Mouse (Mus musculus) frontal cortex, adult 2 months (tissue): ENCODE results near the gene Mum1. TPM values are rescaled to one million over a fixed set of nuclear protein-coding genes. Genes with fewer than 3 reads are reported as not detected.

Experiments
- DNase-seq, 2 experiments: peaks; one replicate each; pipeline ENCODE4 v3.0.0; 2022; ENCODE audit warnings: low spot score in 1 of 2; ENCODE audit errors: extremely low spot score in 1 of 2
- polyA plus RNA-seq: library from polyadenylated mRNA; depleted of rRNA; stranded (reverse); fragments of >200 nt; gene quantifications from 2 replicates; pipeline ENCODE4 v1.2.3, GENCODE M21; 2012

Gene Mum1
- polyA plus RNA-seq, 1 experiment = 37.9 TPM

- DNase-seq = peak; percentile 93 to 99
Observed at GRCm38 (mm10) chr10:80248971-80249640, 22.9 kb downstream of the Mum1 start, which contains the start of gene Ndufs7. Gene Ndufs7 (plus strand): TSS chr10:80249121.

GRCm38 (mm10) chr10:80250059-80250458 lies 23.8 kb downstream of the Mum1 start:
- no peak for DNase-seq

GRCm38 (mm10) chr10:80250573-80250972 lies 24.3 kb downstream of the Mum1 start:
- DNase-seq = no peak

GRCm38 (mm10) chr10:80252011-80252410 lies 25.8 kb downstream of the Mum1 start:
- no peak for DNase-seq

- DNase-seq = no peak
Observed at GRCm38 (mm10) chr10:80252493-80253274, 26.4 kb downstream of the Mum1 start.

- no peak for DNase-seq
Observed at GRCm38 (mm10) chr10:80253551-80253950, 27.3 kb downstream of the Mum1 start.

GRCm38 (mm10) chr10:80254331-80255297 lies 28.4 kb downstream of the Mum1 start:
- DNase-seq = no peak

GRCm38 (mm10) chr10:80255881-80256535 lies 29.8 kb downstream of the Mum1 start:
- DNase-seq = no peak

GRCm38 (mm10) chr10:80257936-80258335 lies 31.7 kb downstream of the Mum1 start:
- DNase-seq = no peak

GRCm38 (mm10) chr10:80258752-80259462 lies 32.7 kb downstream of the Mum1 start:
- no peak for DNase-seq

GRCm38 (mm10) chr10:80259463-80259805 lies 33.2 kb downstream of the Mum1 start:
- DNase-seq = no peak

GRCm38 (mm10) chr10:80259861-80260641 lies 33.8 kb downstream of the Mum1 start:
- peak; percentile 72 to 79 for DNase-seq

GRCm38 (mm10) chr10:80260642-80261584 lies 34.7 kb downstream of the Mum1 start, which contains the start of the genes Gamt and Dazap1:
Gene Gamt (minus strand): TSS chr10:80261012.
Gene Dazap1 (plus strand): TSS chr10:80261486.
- peak; percentile 81 to 93 for DNase-seq

- peak; percentile 86 to 89 for DNase-seq
Observed at GRCm38 (mm10) chr10:80261585-80261968, 35.3 kb downstream of the Mum1 start.

GRCm38 (mm10) chr10:80262169-80262568 lies 35.9 kb downstream of the Mum1 start:
- DNase-seq = no peak

GRCm38 (mm10) chr10:80262776-80263365 lies 36.6 kb downstream of the Mum1 start:
- DNase-seq = no peak
